Mouse (Mus musculus) lung, postnatal 10 days (tissue): ENCODE measurements at regions not wholly inside any gene's neighbourhood (a gene's known extent, or its start where the extent isn't known, plus 50 kb on each side); places are given as distances from the start of the nearest gene placed in this dataset.
"Not testable (repeated sequence)": the region's sequence is repeated elsewhere in the genome, so short reads cannot be mapped to it uniquely, and the experiment has no call there.

ENCODE experiments used
- DNase-seq: peaks from one replicate; pipeline ENCODE4 v3.0.0; 2021

DNA sequence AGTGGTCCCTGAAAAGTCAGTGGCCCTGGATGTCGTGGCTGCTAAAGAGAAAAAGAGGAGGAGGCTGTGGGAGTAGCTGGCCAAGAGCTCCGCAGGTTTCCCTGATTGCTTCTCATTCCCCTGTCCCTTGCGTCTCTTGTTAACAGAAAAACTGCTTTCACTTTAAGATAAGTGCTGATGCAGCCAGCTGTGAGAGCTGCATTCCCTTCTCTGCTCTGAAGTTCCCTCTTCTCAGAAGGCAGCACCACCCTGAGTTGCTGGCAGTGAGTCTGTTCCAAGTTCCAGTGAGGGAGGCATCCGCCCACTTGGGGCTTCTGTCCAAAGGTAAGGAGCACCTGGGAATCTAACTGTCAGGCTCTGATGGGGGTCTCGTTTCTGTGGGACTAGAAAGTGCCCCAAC is 63.5 kb downstream of the Olfr693 start:
- DNase-seq: not testable (repeated sequence)

DNA sequence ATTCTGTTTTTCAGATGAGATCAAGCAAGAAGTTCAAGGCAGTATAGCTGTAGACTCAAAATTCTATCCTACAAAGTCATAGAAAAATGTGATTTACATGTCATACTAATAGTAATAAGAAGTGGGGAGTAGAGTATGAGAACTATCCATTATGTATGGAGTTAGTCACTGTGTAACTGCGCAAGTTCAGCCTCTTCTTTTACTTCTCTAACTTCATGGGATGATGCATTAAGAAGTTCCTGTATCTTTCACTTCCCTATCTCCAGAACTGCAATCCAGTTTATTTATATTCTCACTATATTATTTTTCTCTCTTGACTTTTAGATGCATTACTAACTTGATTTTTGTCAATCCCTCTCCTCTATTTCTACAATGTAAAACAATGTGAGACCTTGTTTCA is 67.7 kb downstream of the Olfr693 start:
- DNase-seq: no peak

DNA sequence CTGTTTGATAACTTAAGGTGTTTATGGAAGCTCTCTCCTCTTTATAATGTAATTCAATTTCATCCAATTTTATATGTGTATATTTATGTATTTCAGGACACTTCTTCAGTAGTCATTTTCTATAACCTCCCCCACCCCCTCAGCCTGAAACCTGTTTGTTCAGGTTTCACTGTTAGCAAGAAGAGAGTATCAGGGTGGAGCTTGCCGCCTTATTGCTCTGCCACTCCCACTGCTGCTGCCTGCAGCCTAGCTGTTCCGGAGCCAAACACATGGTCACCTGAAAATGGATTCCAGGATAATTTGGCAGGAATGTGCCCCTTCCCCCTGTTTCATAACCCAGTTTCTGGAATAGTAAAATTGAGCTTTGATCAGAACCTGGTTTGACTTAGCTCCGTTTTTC is 100.0 kb downstream of the Olfr693 start:
- no peak for DNase-seq

DNA sequence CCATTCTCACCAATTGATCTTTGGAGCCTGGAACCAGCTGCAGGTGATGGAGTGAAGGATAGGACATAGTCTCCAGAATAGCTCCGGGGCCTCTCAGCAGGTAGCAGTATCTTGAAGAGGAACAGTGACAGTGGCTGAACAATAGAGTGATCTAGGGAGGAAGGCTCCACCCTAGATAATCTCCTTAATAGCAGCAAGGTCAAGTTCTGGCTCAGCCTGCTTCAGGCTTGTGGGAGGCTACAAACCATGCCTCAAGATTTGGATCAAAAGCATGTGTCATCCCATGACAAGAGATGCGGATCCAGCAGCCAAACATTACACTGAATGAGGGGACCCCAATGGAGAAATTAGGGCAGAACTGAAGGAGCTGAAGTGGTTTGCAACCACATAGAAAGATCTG is 112.1 kb downstream of the Olfr693 start:
- DNase-seq: not testable (repeated sequence)

DNA sequence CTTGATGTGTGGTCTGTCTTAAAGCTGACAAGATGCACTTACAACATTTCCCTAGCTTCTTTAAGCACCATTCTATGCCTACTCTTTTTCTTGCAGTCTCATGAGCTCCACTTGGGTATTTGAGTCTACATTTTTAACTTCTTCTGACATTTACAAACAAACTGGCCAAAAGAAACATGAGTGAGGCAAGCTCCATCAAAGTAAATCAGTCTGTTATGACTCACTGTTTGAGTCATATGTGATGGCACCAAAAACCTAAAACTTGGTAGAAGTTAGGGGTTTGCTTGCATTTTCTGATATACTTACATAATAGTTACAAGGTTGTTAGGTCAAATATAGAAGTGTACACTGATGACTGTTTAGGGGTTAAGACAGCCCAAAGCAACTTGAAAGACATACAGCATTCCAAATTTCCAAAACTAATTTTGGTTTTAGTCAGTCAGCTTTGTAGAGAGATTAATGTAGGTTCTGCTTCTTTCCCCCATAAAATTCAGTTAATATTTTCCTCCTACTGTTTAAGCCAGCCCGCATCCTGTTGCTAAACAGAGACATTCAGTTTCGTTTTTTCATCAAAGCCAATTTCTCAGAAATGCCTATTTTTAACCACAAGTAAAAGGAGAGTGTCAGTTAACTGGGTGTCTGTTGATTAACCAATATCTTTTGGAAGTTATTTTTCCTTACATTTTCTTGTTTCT is 129.4 kb downstream of the Olfr693 start:
- no peak for DNase-seq

DNA sequence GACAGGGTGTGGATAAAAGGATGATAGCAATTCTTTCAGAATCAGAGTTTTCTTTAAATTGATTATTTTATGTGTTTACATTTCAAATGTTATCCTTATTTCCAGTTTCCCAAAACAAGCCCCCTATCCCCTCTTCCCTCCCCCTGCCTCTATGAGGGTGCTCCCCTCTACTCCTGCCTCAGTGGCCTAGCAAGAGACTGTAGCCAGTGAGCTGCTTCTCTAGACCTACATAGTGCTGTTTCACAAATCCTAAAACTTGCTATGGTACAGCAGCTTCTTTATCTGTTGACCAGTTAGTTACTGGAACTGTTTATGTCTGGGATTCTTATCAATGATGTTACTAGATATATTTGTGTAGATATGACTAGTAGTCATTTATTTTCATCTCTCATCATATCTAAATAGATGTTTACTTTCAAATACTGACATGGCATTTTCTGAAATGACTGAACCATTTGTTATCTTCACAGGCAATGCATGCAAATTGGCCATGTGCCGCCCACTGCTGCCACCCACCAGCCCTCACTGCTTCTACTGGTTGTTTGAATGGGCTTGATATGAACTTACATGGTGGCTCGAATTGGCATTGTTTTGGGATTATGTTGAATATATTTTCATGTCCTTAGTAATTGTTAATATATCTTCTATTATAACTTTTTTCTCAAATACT is 150.8 kb downstream of the Olfr693 start:
- DNase-seq: not testable (repeated sequence)

DNA sequence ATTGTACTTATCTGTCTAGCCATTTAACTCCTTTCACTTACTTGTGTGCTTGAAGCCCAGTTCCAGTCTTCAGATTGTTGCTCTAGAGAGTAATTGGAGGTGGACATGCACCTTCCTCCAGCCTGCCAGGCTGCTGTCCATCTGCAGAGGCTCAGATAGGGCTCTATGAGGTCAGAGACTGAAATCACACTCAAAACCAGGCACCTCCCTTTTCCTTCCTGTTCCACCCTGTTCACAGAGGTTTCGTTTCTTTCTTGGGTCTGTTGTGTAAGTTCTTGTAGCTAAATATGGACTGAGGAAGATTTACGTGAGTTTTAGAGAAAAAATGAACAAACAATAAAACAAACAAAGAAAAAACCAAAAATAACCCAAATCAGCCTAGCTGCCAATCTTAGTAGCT is 151.4 kb downstream of the Olfr693 start:
- DNase-seq: peak; percentile 12

DNA sequence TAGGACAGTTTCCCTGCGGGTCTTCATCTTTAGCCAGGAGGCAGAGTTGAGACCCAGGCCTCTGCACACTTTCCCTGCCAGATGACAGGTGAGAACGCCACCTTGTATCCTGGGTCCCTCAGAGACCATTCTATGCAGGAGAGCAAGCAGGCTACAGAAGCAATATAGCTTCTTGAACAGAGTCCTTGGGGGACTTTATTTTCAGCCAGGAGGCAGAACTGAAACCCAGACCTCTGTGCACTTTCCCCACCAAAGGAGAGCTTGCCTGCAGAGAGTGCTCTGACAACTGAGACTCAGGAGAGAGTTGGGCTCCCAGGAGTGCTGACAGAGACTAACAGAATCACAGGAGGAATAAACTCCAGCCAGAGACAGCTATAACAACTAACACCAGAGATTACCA is 185.5 kb downstream of the Olfr693 start:
- no peak for DNase-seq
